Mouse (Mus musculus) CH12.LX (cell line): ENCODE data around the gene Foxb1. TPM values are rescaled to one million over a fixed set of nuclear protein-coding genes. Genes with fewer than 3 reads are reported as not detected.

Source experiments
- DNase-seq: peaks from one replicate; pipeline ENCODE4 v3.0.0-alpha.2; 2013; ENCODE audit errors: extremely low read depth
- H3K27ac ChIP-seq: 2 replicates; pipeline ENCODE4 v1.5.1; 2012; ENCODE audit warnings: low read depth, mild to moderate bottlenecking, control low read depth, moderate library complexity; ENCODE audit not compliant: insufficient read depth
- H3K27me3 ChIP-seq: replicated peaks from 2 replicates; pipeline ENCODE3; 2012; ENCODE audit warnings: inconsistent platforms
- H3K36me3 ChIP-seq, 2 experiments: replicated peaks in 1 of 2; 2 replicates each; pipeline versions ENCODE3 to v1.6.1; 2012; ENCODE audit warnings: inconsistent platforms in 1 of 2, low read length in 1 of 2, mild to moderate bottlenecking in 1 of 2, mixed read lengths in 1 of 2, moderate library complexity in 1 of 2; ENCODE audit not compliant: control insufficient read depth in 1 of 2, insufficient read depth in 1 of 2
- H3K4me1 ChIP-seq, 2 experiments: 2 replicates each; pipeline ENCODE4 v1.6.1; 2012; ENCODE audit warnings: inconsistent platforms in 1 of 2, moderate library complexity in 1 of 2; ENCODE audit not compliant: insufficient read depth in 2 of 2, control insufficient read depth in 1 of 2
- H3K4me2 ChIP-seq: 2 replicates; pipeline ENCODE4 v1.6.1; 2012; ENCODE audit warnings: low read depth, mild to moderate bottlenecking, control low read depth; ENCODE audit not compliant: poor library complexity, insufficient read depth, severe bottlenecking
- H3K4me3 ChIP-seq, 3 experiments: fragments of 150-350 bp in 1 of 3; sonication (generic) in 1 of 3; replicated peaks in 1 of 3; 2 replicates each; pipeline versions ENCODE3 to v1.5.1; 2011 to 2012; ENCODE audit warnings: low read depth in 2 of 3, low read length in 2 of 3, mild to moderate bottlenecking in 2 of 3, moderate library complexity in 2 of 3, control low read depth in 1 of 3, improper control_type of control experiment in 1 of 3, inconsistent platforms in 1 of 3, mixed read lengths in 1 of 3; ENCODE audit not compliant: poor library complexity in 1 of 3
- H3K79me2 ChIP-seq: replicated peaks from 2 replicates; pipeline ENCODE4 v1.6.1; 2012; ENCODE audit warnings: mild to moderate bottlenecking, moderate library complexity; ENCODE audit not compliant: control insufficient read depth, poor library complexity, insufficient read depth, severe bottlenecking; ENCODE audit errors: extremely low read depth
- H3K9ac ChIP-seq: 2 replicates; pipeline ENCODE4 v1.6.1; 2012; ENCODE audit warnings: low read depth, mild to moderate bottlenecking, control low read depth, moderate library complexity; ENCODE audit not compliant: insufficient read depth
- H3K9me3 ChIP-seq: replicated peaks from 2 replicates; pipeline ENCODE3; 2012; ENCODE audit warnings: low read length, inconsistent platforms, mixed read lengths
- CTCF ChIP-seq, 2 experiments: IDR thresholded peaks in 1 of 2; conservative IDR thresholded peaks in 1 of 2; 2 replicates each; pipeline ENCODE4 v1.5.1; 2011 to 2012; ENCODE audit warnings: low read depth in 2 of 2, low read length in 2 of 2, improper control_type of control experiment in 1 of 2, inconsistent platforms in 1 of 2, mild to moderate bottlenecking in 1 of 2, moderate library complexity in 1 of 2
- E2F4 ChIP-seq: IDR thresholded peaks from 2 replicates; pipeline ENCODE4 v1.6.1; 2011; ENCODE audit warnings: low read depth, low read length, improper control_type of control experiment; ENCODE audit not compliant: insufficient replicate concordance
- EP300 ChIP-seq: IDR thresholded peaks from 2 replicates; pipeline ENCODE4 v1.6.1; 2011; ENCODE audit warnings: low read length, improper control_type of control experiment
- ETS1 ChIP-seq: conservative IDR thresholded peaks from 2 replicates; pipeline ENCODE4 v1.6.1; 2012; ENCODE audit warnings: low read depth, mild to moderate bottlenecking, inconsistent platforms, low read length, improper control_type of control experiment, moderate library complexity
- HCFC1 ChIP-seq: IDR thresholded peaks from 2 replicates; pipeline ENCODE4 v1.6.1; 2012; ENCODE audit warnings: low read depth, mild to moderate bottlenecking, inconsistent platforms, low read length, improper control_type of control experiment
- IRF4 ChIP-seq: IDR thresholded peaks from 2 replicates; pipeline ENCODE4 v1.6.1; 2014; ENCODE audit warnings: low read depth, mild to moderate bottlenecking, inconsistent platforms, low read length, improper control_type of control experiment
- MAFK ChIP-seq: IDR thresholded peaks from 2 replicates; pipeline ENCODE4 v1.6.1; 2011; ENCODE audit warnings: low read length, improper control_type of control experiment; ENCODE audit not compliant: insufficient replicate concordance
- MAX ChIP-seq: IDR thresholded peaks from 2 replicates; pipeline ENCODE4 v1.6.1; 2011; ENCODE audit warnings: low read length, improper control_type of control experiment
- MAZ ChIP-seq: IDR thresholded peaks from 2 replicates; pipeline ENCODE4 v1.6.1; 2012; ENCODE audit warnings: low read depth, mild to moderate bottlenecking, inconsistent platforms, low read length, improper control_type of control experiment, moderate library complexity
- MXI1 ChIP-seq: IDR thresholded peaks from 2 replicates; pipeline ENCODE4 v1.6.1; 2011; ENCODE audit warnings: mild to moderate bottlenecking, low read depth, low read length, improper control_type of control experiment
- MYC ChIP-seq: IDR thresholded peaks from 2 replicates; pipeline ENCODE4 v1.6.1; 2011; ENCODE audit warnings: low read depth, mild to moderate bottlenecking, improper control_type of control experiment, low read length
- PAX5 ChIP-seq: IDR thresholded peaks from 2 replicates; pipeline ENCODE4 v1.6.1; 2012; ENCODE audit warnings: low read length, inconsistent platforms, mixed read lengths
- POLR2A ChIP-seq: IDR thresholded peaks from 2 replicates; pipeline ENCODE4 v1.6.1; 2011; ENCODE audit warnings: low read depth, mild to moderate bottlenecking, improper control_type of control experiment, low read length
- POLR2AphosphoS2 ChIP-seq: IDR thresholded peaks from 2 replicates; pipeline ENCODE4 v1.6.1; 2011; ENCODE audit warnings: low read depth, low read length, improper control_type of control experiment
- RAD21 ChIP-seq: IDR thresholded peaks from 2 replicates; pipeline ENCODE4 v1.6.1; 2011; ENCODE audit warnings: low read depth, mild to moderate bottlenecking, low read length, improper control_type of control experiment, moderate library complexity
- RCOR1 ChIP-seq: conservative IDR thresholded peaks from 2 replicates; pipeline ENCODE4 v1.6.1; 2012; ENCODE audit warnings: low read depth, mild to moderate bottlenecking, inconsistent platforms, low read length, improper control_type of control experiment
- SIN3A ChIP-seq: IDR thresholded peaks from 2 replicates; pipeline ENCODE4 v1.6.1; 2012; ENCODE audit warnings: low read length, improper control_type of control experiment, inconsistent platforms
- SMC3 ChIP-seq: IDR thresholded peaks from 2 replicates; pipeline ENCODE4 v1.6.1; 2011; ENCODE audit warnings: low read depth, low read length, improper control_type of control experiment
- TCF12 ChIP-seq: IDR thresholded peaks from 2 replicates; pipeline ENCODE4 v1.6.1; 2014; ENCODE audit warnings: low read depth, mild to moderate bottlenecking, inconsistent platforms, low read length, improper control_type of control experiment
- USF1 ChIP-seq: IDR thresholded peaks from 2 replicates; pipeline ENCODE4 v1.6.1; 2014; ENCODE audit warnings: low read depth, mild to moderate bottlenecking, inconsistent platforms, low read length, improper control_type of control experiment
- USF2 ChIP-seq: conservative IDR thresholded peaks from 2 replicates; pipeline ENCODE4 v1.6.1; 2011; ENCODE audit warnings: low read depth, low read length, improper control_type of control experiment
- ZC3H11A ChIP-seq: IDR thresholded peaks from 2 replicates; pipeline ENCODE4 v1.6.1; 2012; ENCODE audit warnings: low read depth, mild to moderate bottlenecking, inconsistent platforms, low read length, improper control_type of control experiment
- ZNF384 ChIP-seq: IDR thresholded peaks from 2 replicates; pipeline ENCODE4 v1.6.1; 2012; ENCODE audit warnings: low read depth, low read length, improper control_type of control experiment, inconsistent platforms
- dilution Hi-C: fragments of 300-500 bp; cut with MboI; formaldehyde crosslinking; loops from 2 replicates; pipeline ENCODE4 v1.14.3; 2020; ENCODE audit warnings: low sequenced_read_pairs; ENCODE audit not compliant: extremely low pct_unique_long_range_greater_than_20kb, extremely low pct_ligation_motif_present
- in situ Hi-C: fragments of 300-500 bp; cut with MboI; formaldehyde crosslinking; loops from 3 replicates; pipeline ENCODE4 v1.14.3; 2019; ENCODE audit warnings: low sequenced_read_pairs, low pct_ligation_motif_present, low pct_unique_long_range_greater_than_20kb, mixed read lengths
- polyA plus RNA-seq: library from polyadenylated mRNA; unstranded; fragments of >175 nt; gene quantifications from 2 replicates; pipeline ENCODE4 v1.2.1, GENCODE M21; 2012; ENCODE audit warnings: low read depth; ENCODE audit not compliant: insufficient read length
- total RNA-seq, 2 experiments: library from RNA; depleted of rRNA; stranded (reverse); fragments of 300-350 nt in 1 of 2; fragments of >200 nt in 1 of 2; gene quantifications; 2 replicates each; pipeline ENCODE4 v1.2.3; 2012 to 2014

Foxb1 gene
- total and polyA plus RNA-seq, 3 experiments, result not detected

GRCm38 (mm10) chr9:69715445-69715844, 45.3 kb downstream of the Foxb1 start:
- no peak for DNase-seq
- Histone ChIP-seq H3K27ac (no peak overlapping the region), H3K79me2 (no peaks in the 10 kb centered on the region), H3K9me3 (no peaks in the 10 kb centered on the region), H3K4me1 (peaks cover 2 to 4% of the 10 kb centered on the region in 2 experiments; a peak in 1 of 4 replicates), H3K9ac (no peak overlapping the region), H3K4me2 (no peak overlapping the region), H3K4me3 (no peak overlapping the region), H3K36me3 (no peaks in the 10 kb centered on the region), H3K27me3 (no peaks in the 10 kb centered on the region)
- in situ Hi-C loops, result no loop called here
- dilution Hi-C loops, result no loop called here
- TF ChIP-seq MYC, result no peak
- no peak for TF ChIP-seq PAX5
- TF ChIP-seq USF1, result no peak
- no peak for TF ChIP-seq MXI1
- no peak for TF ChIP-seq MAZ
- no peak for TF ChIP-seq RCOR1
- TF ChIP-seq POLR2A, result no peak
- TF ChIP-seq MAX, result no peak
- TF ChIP-seq SIN3A, result no peak
- no peak for TF ChIP-seq HCFC1

GRCm38 (mm10) chr9:69714346-69714745, 46.4 kb downstream of the Foxb1 start:
- Histone ChIP-seq H3K27ac (no peak overlapping the region), H3K79me2 (no peaks in the 10 kb centered on the region), H3K9me3 (no peaks in the 10 kb centered on the region), H3K4me3 (no peak overlapping the region), H3K9ac (no peak overlapping the region), H3K27me3 (no peaks in the 10 kb centered on the region)
- no peak for DNase-seq
- in situ Hi-C loops, result no loop called here
- TF ChIP-seq POLR2A, result no peak
- no peak for TF ChIP-seq USF2
- TF ChIP-seq ETS1, result no peak
- TF ChIP-seq ZNF384, result no peak
- TF ChIP-seq ZC3H11A, result no peak
- TF ChIP-seq EP300, result no peak
- no peak for TF ChIP-seq RAD21
- TF ChIP-seq CTCF (conservative IDR thresholded peaks at IDR 0.05 in 1 of 2, IDR thresholded peaks at IDR 0.05 in 1 of 2; ENCODE audit: low read depth in 2 of 2, low read length in 2 of 2), result no peak
- TF ChIP-seq MAX, result no peak
- no peak for TF ChIP-seq MXI1
- TF ChIP-seq MAFK, result no peak
- no peak for TF ChIP-seq IRF4
- no peak for TF ChIP-seq POLR2AphosphoS2
- no peak for TF ChIP-seq SMC3
- no peak for TF ChIP-seq MYC
- TF ChIP-seq TCF12, result no peak
- TF ChIP-seq E2F4, result no peak
- TF ChIP-seq, all 38 proteins: peak for 0
- H3K36me3 ChIP-seq, result no peaks in the 10 kb centered on the region
- dilution Hi-C loops, result no loop called here
- no peak overlapping the region for H3K4me2 ChIP-seq
- 0 out of 4 replicates have a peak, but pooled peaks cover 0 to 2% of the 10 kb centered on the region in 2 experiments for H3K4me1 ChIP-seq
